7 mouse cellular contexts compared by ENCODE assay signal in genomic region chr5:118464931-118465801, GRCm38 (mm10).
DNase-seq lines count a peak whose midpoint lies in the region; ATAC-seq lines count a peak whose summit lies in the region.

No protein-coding gene starts in this region.

- peaks cover 18% of the 10 kb centered on the region for H3K4me1 ChIP-seq in stomach, embryonic 14.5 days (ENCODE audit: control insufficient read depth, insufficient read depth, low read length)

- H3K4me3 ChIP-seq in stomach, embryonic 14.5 days (ENCODE audit: low read depth, low read length), result peak overlapping the region; percentile 25; the same call in 1 of the 2 replicates

- H3K4me2 ChIP-seq in stomach, embryonic 14.5 days (replicated peaks; ENCODE audit: low read depth, low read length), result peak overlapping the region; percentile 53

- ATAC-seq in stomach, embryonic 14.5 days (ENCODE audit: insufficient number of reproducible peaks, insufficient read depth, low FRiP score, low read depth), result peak; percentile 75

- H3K27ac ChIP-seq in stomach, embryonic 14.5 days (ENCODE audit: low read length), result peak overlapping the region; percentile 64

- 0 out of 2 replicates have a peak overlapping the region, but pooled peaks have one; percentile 21 for H3K9ac ChIP-seq in stomach, embryonic 14.5 days (replicated peaks; ENCODE audit: low read depth, low read length)

- WGBS in stomach, embryonic 14.5 days, result 3% methylated on average over 22 of the region's 22 CpGs

- H3K36me3 ChIP-seq in stomach, embryonic 14.5 days (ENCODE audit: control insufficient read depth, insufficient read depth, low read length), result no peaks in the 10 kb centered on the region

- no peaks in the 10 kb centered on the region for H3K9me3 ChIP-seq in stomach, embryonic 14.5 days (ENCODE audit: control insufficient read depth, low read depth, low read length)

- intact Hi-C loops in heart, postnatal 14 days (cut with DNase I), result loop anchor here (5.0 kb wide), 1 partner anchor 47 kb away; no protein-coding TSS in a partner anchor

- peak; percentile 36 for DNase-seq in adipocyte (ENCODE audit: low spot score)
- peak; percentile 89 for DNase-seq in fibroblast of lung, adult 2 months (ENCODE audit: low read depth)
- peak; percentile 71 for DNase-seq in heart, postnatal 14 days
- DNase-seq in kidney, postnatal 4 days, result peak; percentile 83 to 86
- DNase-seq in mesoderm, embryonic 11.5 days (ENCODE audit: low read depth, low spot score), result peak; percentile 91
- DNase-seq in cerebellum, postnatal 4 days (ENCODE audit: low spot score in 2 of 2), result no peak

- H3K27me3 ChIP-seq in stomach, embryonic 14.5 days (ENCODE audit: control insufficient read depth, insufficient read depth, low read length), result no peaks in the 10 kb centered on the region

Comparison
In these comparisons a context has a peak if more than half of its experiments do, and no peak if none do; other contexts are left out.
1. DNase-seq: peak in adipocyte (single experiment), fibroblast of lung, adult 2 months (single experiment), heart, postnatal 14 days (2 of 2), kidney, postnatal 4 days (2 of 2) and mesoderm, embryonic 11.5 days (single experiment); none in cerebellum, postnatal 4 days (0 of 2).